Mouse (Mus musculus) kidney, adult 2 months (tissue): ENCODE data around the gene Srgap1. TPM values are rescaled to one million over a fixed set of nuclear protein-coding genes. Genes with fewer than 3 reads are reported as not detected.

Source experiments
- DNase-seq: peaks from one replicate; pipeline ENCODE4 v3.0.0; 2021
- H3K27ac ChIP-seq: fragments of 200-500 bp; 2 replicates; pipeline ENCODE4 v1.5.1; 2012; ENCODE audit warnings: low read depth, low read length, control low read depth, inconsistent platforms; ENCODE audit not compliant: insufficient read depth
- H3K27me3 ChIP-seq: fragments of 200-500 bp; replicated peaks from 2 replicates; pipeline ENCODE4 v1.6.1; 2012; ENCODE audit warnings: mild to moderate bottlenecking, moderate library complexity, low read length, inconsistent platforms; ENCODE audit not compliant: control insufficient read depth, insufficient read depth
- H3K36me3 ChIP-seq: fragments of 200-500 bp; 2 replicates; pipeline ENCODE4 v1.6.1; 2012; ENCODE audit warnings: mild to moderate bottlenecking, moderate library complexity, low read length, inconsistent platforms; ENCODE audit not compliant: control insufficient read depth, insufficient read depth
- H3K4me1 ChIP-seq: fragments of 200-500 bp; 2 replicates; pipeline ENCODE4 v1.6.1; 2011; ENCODE audit warnings: low read length; ENCODE audit not compliant: control insufficient read depth, insufficient read depth
- H3K4me3 ChIP-seq: fragments of 200-500 bp; 2 replicates; pipeline ENCODE4 v1.5.1; 2011; ENCODE audit warnings: mild to moderate bottlenecking, low read depth, low read length, control low read depth; ENCODE audit not compliant: insufficient read depth
- CTCF ChIP-seq: fragments of 200-500 bp; conservative IDR thresholded peaks from 2 replicates; pipeline ENCODE4 v1.5.1; 2011; ENCODE audit warnings: low read depth, mild to moderate bottlenecking, control low read depth, low read length, moderate library complexity, mixed read lengths; ENCODE audit not compliant: insufficient read depth, insufficient read length
- POLR2A ChIP-seq: fragments of 200-500 bp; IDR thresholded peaks from one replicate; pipeline ENCODE4 v1.6.1; 2011; ENCODE audit warnings: low read depth, low read length, control low read depth
- WGBS: fragments of 180-500 bp; shearing (Covaris S2); methylation state at CpG from one replicate; pipeline ENCODE4 v1.1.7; 2018; 5-methylcytosine and 5-hydroxymethylcytosine counted together
- polyA plus RNA-seq: library from polyadenylated mRNA; depleted of rRNA; stranded (reverse); fragments of >200 nt; gene quantifications from 2 replicates; pipeline ENCODE4 v1.2.3, GENCODE M21; 2012

The Srgap1 gene
- polyA plus RNA-seq, 1 experiment: 3.4 TPM

DNA sequence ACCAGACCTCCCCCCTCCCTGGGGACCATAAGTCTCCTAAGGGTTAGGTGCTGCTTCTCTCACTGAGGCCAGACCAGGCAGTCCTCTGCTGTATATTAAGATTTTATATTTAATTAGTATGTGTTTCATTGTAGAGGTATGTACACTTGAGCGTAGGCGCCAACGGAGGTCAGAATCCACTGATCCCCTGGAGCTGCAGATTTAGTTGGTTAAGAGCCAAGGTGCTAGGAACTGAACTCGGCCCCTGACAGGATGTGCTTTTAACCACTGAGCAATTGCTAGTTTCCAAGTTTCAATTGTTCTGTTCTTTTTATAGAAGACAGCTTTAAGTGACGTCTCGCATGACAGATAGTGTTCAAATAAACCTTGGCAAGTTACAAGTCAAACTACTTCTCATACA lies 41.0 kb downstream of the Srgap1 start:
- 71% methylated on average over 6 of the region's 6 CpGs for WGBS
- Histone ChIP-seq H3K27ac (no peak overlapping the region), H3K4me1 (no peaks in the 10 kb centered on the region), H3K27me3 (no peaks in the 10 kb centered on the region), H3K36me3 (no peaks in the 10 kb centered on the region), H3K4me3 (no peak overlapping the region)
- TF ChIP-seq CTCF (no peak), POLR2A (no peak)
- DNase-seq: no peak

DNA sequence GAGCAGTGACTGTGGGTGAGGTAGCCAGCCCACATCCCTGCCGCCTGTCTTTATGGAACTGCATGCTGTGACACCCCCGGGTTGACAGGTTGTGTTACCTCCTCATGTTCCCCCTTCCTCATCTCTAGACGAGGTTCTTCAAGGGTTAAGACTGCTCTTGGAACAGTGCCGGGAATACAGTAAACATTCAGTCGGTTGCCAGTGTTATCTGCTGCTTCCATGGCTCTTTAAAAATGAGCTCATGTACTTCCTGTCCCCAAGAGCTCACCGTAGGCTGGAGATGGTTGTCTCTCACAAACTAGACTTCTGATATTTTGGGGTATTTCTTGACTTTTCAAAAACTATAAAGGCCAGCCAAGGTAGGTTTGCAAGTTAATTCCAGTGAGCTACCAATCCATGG lies 41.6 kb downstream of the Srgap1 start:
- H3K27me3 ChIP-seq: no peaks in the 10 kb centered on the region
- WGBS: 40% methylated on average over 6 of the region's 6 CpGs

GRCm38 (mm10) chr10:122002930-122003329 lies 44.2 kb downstream of the Srgap1 start:
- H3K27ac ChIP-seq: no peak overlapping the region
- no peaks in the 10 kb centered on the region for H3K36me3 ChIP-seq
- no peaks in the 10 kb centered on the region for H3K27me3 ChIP-seq
- WGBS: 59% methylated on average over 6 of the region's 6 CpGs
- no peak overlapping the region for H3K4me3 ChIP-seq
- TF ChIP-seq CTCF (no peak), POLR2A (no peak)
- no peaks in the 10 kb centered on the region for H3K4me1 ChIP-seq
- no peak for DNase-seq

More for the DNA sequence above, 41.6 kb downstream of the Srgap1 start:
- H3K4me3 ChIP-seq: no peak overlapping the region
- DNase-seq: no peak
- TF ChIP-seq CTCF (no peak), POLR2A (no peak)
- no peaks in the 10 kb centered on the region for H3K4me1 ChIP-seq
- H3K27ac ChIP-seq: no peak overlapping the region
- no peaks in the 10 kb centered on the region for H3K36me3 ChIP-seq

GRCm38 (mm10) chr10:121998806-121999205 lies 48.3 kb downstream of the Srgap1 start:
- H3K27ac ChIP-seq: no peak overlapping the region
- no peak for DNase-seq
- no peaks in the 10 kb centered on the region for H3K36me3 ChIP-seq
- H3K27me3 ChIP-seq: no peaks in the 10 kb centered on the region
- no peaks in the 10 kb centered on the region for H3K4me1 ChIP-seq
- TF ChIP-seq POLR2A: no peak
- no peak for TF ChIP-seq CTCF
- H3K4me3 ChIP-seq: no peak overlapping the region
- WGBS: 61% methylated on average over 7 of the region's 7 CpGs

- TF ChIP-seq POLR2A: no peak
- Histone ChIP-seq H3K36me3 (no peaks in the 10 kb centered on the region), H3K27ac (no peak overlapping the region), H3K4me1 (no peaks in the 10 kb centered on the region), H3K27me3 (no peaks in the 10 kb centered on the region), H3K4me3 (no peak overlapping the region)
- 89% methylated on average over 4 of the region's 4 CpGs for WGBS
- DNase-seq: no peak
Measured at GRCm38 (mm10) chr10:121996500-121996899, 50.6 kb downstream of the Srgap1 start.

DNA sequence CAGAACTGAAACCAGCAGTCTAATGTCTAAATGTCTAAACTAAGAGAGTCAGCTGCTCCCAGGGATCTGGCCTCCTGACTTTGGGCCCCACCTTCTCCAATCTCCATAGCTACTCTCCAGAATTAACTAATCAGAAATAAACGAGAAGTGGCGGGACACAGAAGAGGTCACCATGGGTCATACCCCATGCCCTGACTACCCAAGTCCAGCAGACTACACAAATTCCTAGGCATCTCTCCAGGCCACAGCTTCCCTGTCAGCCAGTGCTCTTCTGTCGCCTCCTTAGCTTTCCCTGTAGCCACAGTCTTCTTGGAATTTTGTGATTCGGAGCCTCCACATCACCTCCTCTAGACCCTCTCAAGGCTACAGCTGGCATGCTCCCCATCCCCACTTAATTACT lies 51.7 kb downstream of the Srgap1 start:
- Histone ChIP-seq H3K36me3 (no peaks in the 10 kb centered on the region), H3K27me3 (no peaks in the 10 kb centered on the region), H3K4me1 (no peaks in the 10 kb centered on the region), H3K4me3 (no peak overlapping the region), H3K27ac (no peak overlapping the region)
- 54% methylated on average over 4 of the region's 4 CpGs for WGBS
- TF ChIP-seq POLR2A: no peak
- TF ChIP-seq CTCF: no peak
- peak; percentile 45 for DNase-seq

DNA sequence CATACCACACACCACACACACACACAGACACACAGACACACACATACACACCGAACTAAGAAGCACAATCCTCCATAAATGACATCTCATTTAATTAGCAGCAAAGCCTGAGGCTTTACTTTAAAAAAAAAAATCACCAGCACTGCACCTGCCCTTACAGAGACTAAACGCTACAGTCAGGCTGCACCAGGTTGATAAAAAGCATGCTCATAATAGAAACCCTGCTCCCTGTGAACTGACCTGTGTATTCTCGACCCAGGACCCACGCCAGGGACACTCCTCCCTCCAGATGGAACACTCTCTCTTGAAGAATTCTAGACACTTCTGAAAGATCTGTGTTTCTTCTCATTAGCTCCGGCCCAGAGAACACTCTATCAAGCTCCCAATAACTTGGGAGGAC lies 52.5 kb downstream of the Srgap1 start:
- no peak overlapping the region for H3K27ac ChIP-seq
- no peak for DNase-seq
- H3K27me3 ChIP-seq: no peaks in the 10 kb centered on the region
- no peak for TF ChIP-seq POLR2A
- no peak for TF ChIP-seq CTCF
- no peak overlapping the region for H3K4me3 ChIP-seq
- H3K36me3 ChIP-seq: no peaks in the 10 kb centered on the region
- no peaks in the 10 kb centered on the region for H3K4me1 ChIP-seq
- 46% methylated on average over 5 of the region's 5 CpGs for WGBS

GRCm38 (mm10) chr10:121992609-121993008 lies 54.5 kb downstream of the Srgap1 start:
- H3K36me3 ChIP-seq: no peaks in the 10 kb centered on the region
- 61% methylated on average over 8 of the region's 8 CpGs for WGBS
- H3K4me3 ChIP-seq: no peak overlapping the region
- no peaks in the 10 kb centered on the region for H3K4me1 ChIP-seq
- no peaks in the 10 kb centered on the region for H3K27me3 ChIP-seq
- H3K27ac ChIP-seq: no peak overlapping the region
- TF ChIP-seq POLR2A: no peak
- TF ChIP-seq CTCF: no peak
- no peak for DNase-seq
